Mouse (Mus musculus): ENCODE measurements at regions not wholly inside any gene's neighbourhood (a gene's known extent, or its start where the extent isn't known, plus 50 kb on each side); places are given as distances from the start of the nearest gene placed in this dataset.
A peak's percentile ranks its signal among the peaks of the same experiment; 100 is the strongest.

DNA sequence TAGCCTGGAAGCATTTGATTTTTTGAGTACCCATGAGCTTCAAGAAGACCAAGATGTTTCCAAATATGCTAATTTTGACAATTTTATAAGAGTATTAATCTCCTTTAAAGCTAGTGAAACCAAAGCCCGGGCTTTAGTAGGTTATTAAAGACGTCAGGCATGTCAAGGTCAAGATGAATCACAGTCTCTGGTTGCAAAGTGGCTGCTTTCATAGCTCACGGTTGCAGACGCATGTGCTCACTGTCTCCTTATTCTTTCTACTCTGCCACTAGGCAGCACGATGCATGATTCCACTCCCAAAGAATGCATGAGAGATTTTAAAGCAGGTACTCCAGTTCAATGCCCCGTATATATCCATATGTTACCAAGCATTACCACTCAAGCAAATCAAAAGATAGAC is 86.4 kb upstream of the Jade1 start:
- Histone ChIP-seq H3K27me3 (ENCODE audit: control insufficient read depth, insufficient read depth, low read length) (no peaks in the 10 kb centered on the region), H3K79me2 (replicated peaks; ENCODE audit: control insufficient read depth, insufficient read depth, low read length) (no peaks in the 10 kb centered on the region), H3K4me3 (no peak overlapping the region), H3K27ac (no peak overlapping the region), H3K36me3 (ENCODE audit: control insufficient read depth, insufficient read depth, low read length) (no peaks in the 10 kb centered on the region), H3K4me1 (ENCODE audit: control insufficient read depth, insufficient read depth, low read length) (no peaks in the 10 kb centered on the region), H3K9ac (ENCODE audit: low read depth, low read length) (no peak overlapping the region)
- intact Hi-C loops (cut with DNase I) = no loop called here
- TF ChIP-seq CTCF (IDR thresholded peaks at IDR 0.05) (no peak), EP300 (IDR thresholded peaks at IDR 0.05; ENCODE audit: insufficient read depth, low read depth, low read length) (no peak), POLR2A (IDR thresholded peaks at IDR 0.05; ENCODE audit: insufficient read depth, low read depth, low read length) (no peak)
- WGBS = 74% methylated on average over 6 of the region's 6 CpGs
- no peak for DNase-seq

DNA sequence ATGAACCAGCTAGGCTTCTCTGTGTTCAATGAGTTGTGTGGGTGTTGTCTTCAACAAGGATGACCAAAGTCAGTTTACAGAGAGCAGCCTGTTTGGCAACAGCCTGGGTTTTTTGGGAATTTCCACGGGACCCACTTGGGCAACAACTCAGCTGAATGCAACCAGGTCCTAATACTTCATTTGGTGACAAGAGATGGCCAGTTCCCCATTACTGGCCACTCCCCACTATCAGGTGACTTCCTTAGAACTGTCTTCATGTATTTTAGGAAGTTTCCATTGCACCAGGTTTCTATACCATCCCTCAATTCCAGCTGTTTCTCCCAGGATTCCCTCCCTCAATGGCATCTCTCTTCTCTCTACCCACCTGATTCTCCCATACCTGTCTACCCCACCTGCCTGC is 87.7 kb upstream of the Jade1 start:
- DNase-seq = no peak
- Histone ChIP-seq H3K36me3 (ENCODE audit: control insufficient read depth, insufficient read depth, low read length) (no peaks in the 10 kb centered on the region), H3K27me3 (ENCODE audit: control insufficient read depth, insufficient read depth, low read length) (no peaks in the 10 kb centered on the region), H3K27ac (no peak overlapping the region), H3K4me1 (ENCODE audit: control insufficient read depth, insufficient read depth, low read length) (peaks cover 4% of the 10 kb centered on the region), H3K79me2 (replicated peaks; ENCODE audit: control insufficient read depth, insufficient read depth, low read length) (no peaks in the 10 kb centered on the region), H3K9ac (ENCODE audit: low read depth, low read length) (no peak overlapping the region), H3K4me3 (no peak overlapping the region)
- WGBS = 74% methylated on average over 1 of the region's 1 CpGs
- TF ChIP-seq POLR2A (IDR thresholded peaks at IDR 0.05; ENCODE audit: insufficient read depth, low read depth, low read length) (no peak), EP300 (IDR thresholded peaks at IDR 0.05; ENCODE audit: insufficient read depth, low read depth, low read length) (no peak), CTCF (IDR thresholded peaks at IDR 0.05) (no peak)
- intact Hi-C loops (cut with DNase I) = no loop called here

DNA sequence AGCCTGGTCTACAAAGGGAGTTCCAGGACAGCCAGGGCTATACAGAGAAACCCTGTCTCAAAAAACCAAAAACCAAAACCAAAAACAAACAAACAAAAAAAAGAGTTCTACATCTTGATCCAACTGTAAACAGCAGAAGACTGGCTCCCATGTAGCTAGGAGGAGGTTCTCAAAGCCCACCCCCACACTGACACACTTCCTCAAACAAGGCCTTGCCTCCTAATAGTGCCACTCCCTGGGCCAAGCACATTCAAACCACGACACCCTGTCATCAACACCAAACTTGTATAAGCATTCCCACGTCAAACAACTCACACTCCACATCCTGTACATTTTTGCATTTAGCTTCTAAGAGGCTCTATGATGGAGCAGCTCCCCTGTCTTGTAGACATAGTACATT is 89.6 kb upstream of the Jade1 start:
- Histone ChIP-seq H3K27ac (no peak overlapping the region), H3K79me2 (replicated peaks; ENCODE audit: control insufficient read depth, insufficient read depth, low read length) (no peaks in the 10 kb centered on the region), H3K4me3 (no peak overlapping the region), H3K36me3 (ENCODE audit: control insufficient read depth, insufficient read depth, low read length) (no peaks in the 10 kb centered on the region), H3K4me1 (ENCODE audit: control insufficient read depth, insufficient read depth, low read length) (peaks cover 4% of the 10 kb centered on the region), H3K27me3 (ENCODE audit: control insufficient read depth, insufficient read depth, low read length) (no peaks in the 10 kb centered on the region), H3K9ac (ENCODE audit: low read depth, low read length) (no peak overlapping the region)
- intact Hi-C loops (cut with DNase I) = no loop called here
- WGBS = 61% methylated on average over 2 of the region's 2 CpGs
- TF ChIP-seq POLR2A (IDR thresholded peaks at IDR 0.05; ENCODE audit: insufficient read depth, low read depth, low read length) (no peak), EP300 (IDR thresholded peaks at IDR 0.05; ENCODE audit: insufficient read depth, low read depth, low read length) (no peak), CTCF (IDR thresholded peaks at IDR 0.05) (no peak)
- DNase-seq = no peak

DNA sequence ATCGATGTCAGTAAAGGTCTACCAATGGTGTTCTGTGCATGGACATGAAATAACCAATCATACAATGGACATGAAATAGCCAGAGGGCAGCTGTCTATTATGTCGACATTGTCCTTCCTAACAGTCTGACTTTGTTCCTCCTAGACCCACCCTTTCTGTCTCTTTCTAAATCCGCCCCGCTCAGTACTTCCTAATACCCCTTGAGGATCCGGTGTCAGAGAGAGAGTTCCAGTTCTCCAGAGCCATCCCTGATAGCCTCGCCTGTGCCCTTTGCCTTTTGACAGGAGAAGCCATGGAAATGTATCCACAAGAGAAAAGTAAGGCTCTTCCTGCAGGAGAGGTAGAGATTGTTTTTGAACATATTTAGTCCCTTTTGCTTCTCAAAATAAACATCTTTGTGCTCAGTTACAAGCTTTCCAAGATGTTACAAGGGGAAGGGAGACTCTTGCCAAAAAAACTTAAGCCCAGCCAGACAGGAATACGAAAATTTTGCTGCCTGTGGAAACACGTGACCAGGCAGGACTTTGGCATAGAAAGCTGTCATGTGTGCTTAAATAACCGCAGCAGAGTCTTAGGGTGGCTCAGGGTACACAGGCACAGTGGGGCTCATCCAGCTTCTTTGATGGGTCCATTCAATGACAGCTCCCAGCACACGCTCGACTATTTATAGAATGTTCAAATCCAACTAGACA is 92.4 kb upstream of the Jade1 start:
- no peaks in the 10 kb centered on the region for H3K36me3 ChIP-seq (ENCODE audit: control insufficient read depth, insufficient read depth, low read length)
- H3K27ac ChIP-seq = 0 out of 2 replicates have a peak overlapping the region, but pooled peaks have one; percentile 2
- no peaks in the 10 kb centered on the region for H3K27me3 ChIP-seq (ENCODE audit: control insufficient read depth, insufficient read depth, low read length)
- TF ChIP-seq CTCF (IDR thresholded peaks at IDR 0.05) (no peak), POLR2A (IDR thresholded peaks at IDR 0.05; ENCODE audit: insufficient read depth, low read depth, low read length) (no peak), EP300 (IDR thresholded peaks at IDR 0.05; ENCODE audit: insufficient read depth, low read depth, low read length) (no peak)
- no peaks in the 10 kb centered on the region for H3K79me2 ChIP-seq (replicated peaks; ENCODE audit: control insufficient read depth, insufficient read depth, low read length)
- no peak overlapping the region for H3K9ac ChIP-seq (ENCODE audit: low read depth, low read length)
- DNase-seq = peak in 1 of 2 experiments; percentile 30
- H3K4me3 ChIP-seq = no peak overlapping the region
- WGBS = 41% methylated on average over 11 of the region's 11 CpGs
- peaks cover 4% of the 10 kb centered on the region for H3K4me1 ChIP-seq (ENCODE audit: control insufficient read depth, insufficient read depth, low read length)
- intact Hi-C loops (cut with DNase I) = no loop called here

DNA sequence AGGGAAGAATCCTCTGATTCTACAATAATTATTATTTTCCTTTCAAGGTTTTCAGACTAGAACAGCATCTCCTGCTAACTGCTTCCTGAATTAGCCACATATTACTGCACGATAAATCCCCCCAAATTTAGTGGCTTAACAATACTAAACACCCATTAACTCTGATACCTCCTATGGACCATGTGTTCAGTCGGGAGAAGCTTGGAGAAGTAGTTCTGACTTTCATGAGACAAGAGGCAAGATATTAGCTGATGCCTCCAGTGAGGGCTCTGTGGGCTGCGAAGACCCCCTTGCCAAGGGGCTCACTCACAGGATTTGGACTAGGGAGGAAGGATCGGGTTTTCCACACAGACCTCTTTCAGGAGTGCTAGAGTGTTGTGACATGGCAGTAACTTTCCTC is 95.4 kb upstream of the Jade1 start:
- WGBS = 89% methylated on average over 4 of the region's 4 CpGs
- peaks cover 4% of the 10 kb centered on the region for H3K4me1 ChIP-seq (ENCODE audit: control insufficient read depth, insufficient read depth, low read length)
- intact Hi-C loops (cut with DNase I) = no loop called here
- DNase-seq = no peak
- no peak overlapping the region for H3K27ac ChIP-seq
- no peak overlapping the region for H3K9ac ChIP-seq (ENCODE audit: low read depth, low read length)
- no peak overlapping the region for H3K4me3 ChIP-seq
- no peak for TF ChIP-seq CTCF (IDR thresholded peaks at IDR 0.05)
- TF ChIP-seq POLR2A (IDR thresholded peaks at IDR 0.05; ENCODE audit: insufficient read depth, low read depth, low read length) = no peak
- TF ChIP-seq EP300 (IDR thresholded peaks at IDR 0.05; ENCODE audit: insufficient read depth, low read depth, low read length) = no peak
- no peaks in the 10 kb centered on the region for H3K27me3 ChIP-seq (ENCODE audit: control insufficient read depth, insufficient read depth, low read length)
- H3K36me3 ChIP-seq (ENCODE audit: control insufficient read depth, insufficient read depth, low read length) = no peaks in the 10 kb centered on the region
- H3K79me2 ChIP-seq (replicated peaks; ENCODE audit: control insufficient read depth, insufficient read depth, low read length) = no peaks in the 10 kb centered on the region

DNA sequence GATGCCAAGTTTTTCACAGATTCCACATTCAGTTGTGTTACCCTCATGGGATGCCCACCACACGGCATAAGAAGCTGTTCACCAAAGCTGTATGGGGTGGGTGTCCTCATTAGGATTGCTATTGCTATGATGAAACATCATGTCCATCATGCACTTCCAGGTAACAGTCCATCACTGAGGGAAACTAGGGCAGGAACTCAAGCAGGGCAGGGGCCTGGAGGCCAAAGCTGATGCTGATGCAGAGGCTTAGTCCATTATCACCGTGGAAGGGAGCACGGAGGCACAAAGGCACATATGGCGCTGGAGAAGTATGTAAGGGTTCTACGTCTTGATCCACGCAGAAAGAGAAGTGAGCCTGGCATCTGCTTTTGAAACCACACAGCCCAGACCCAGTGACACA is 97.4 kb upstream of the Jade1 start:
- DNase-seq = no peak
- H3K4me3 ChIP-seq = no peak overlapping the region
- no peaks in the 10 kb centered on the region for H3K27me3 ChIP-seq (ENCODE audit: control insufficient read depth, insufficient read depth, low read length)
- WGBS = 90% methylated on average over 6 of the region's 6 CpGs
- H3K27ac ChIP-seq = no peak overlapping the region
- TF ChIP-seq POLR2A (IDR thresholded peaks at IDR 0.05; ENCODE audit: insufficient read depth, low read depth, low read length) (no peak), CTCF (IDR thresholded peaks at IDR 0.05) (no peak), EP300 (IDR thresholded peaks at IDR 0.05; ENCODE audit: insufficient read depth, low read depth, low read length) (no peak)
- peaks cover 2% of the 10 kb centered on the region for H3K4me1 ChIP-seq (ENCODE audit: control insufficient read depth, insufficient read depth, low read length)
- no peaks in the 10 kb centered on the region for H3K79me2 ChIP-seq (replicated peaks; ENCODE audit: control insufficient read depth, insufficient read depth, low read length)
- H3K36me3 ChIP-seq (ENCODE audit: control insufficient read depth, insufficient read depth, low read length) = no peaks in the 10 kb centered on the region
- intact Hi-C loops (cut with DNase I) = no loop called here
- no peak overlapping the region for H3K9ac ChIP-seq (ENCODE audit: low read depth, low read length)

Measured in heart, adult 2 months (tissue).